Mouse (Mus musculus): ENCODE results near the gene Tmem251. TPM values are rescaled to one million over a fixed set of nuclear protein-coding genes. Genes with fewer than 3 reads are reported as not detected.
A peak's percentile ranks its signal among the peaks of the same experiment; 100 is the strongest.

Tmem251 gene
- total RNA-seq, 1 experiment, result 4.0 TPM

GRCm38 (mm10) chr12:102702356-102703110 is 41.0 kb upstream of the Tmem251 start:
- peak overlapping the region; percentile 92 to 96 for H3K4me3 ChIP-seq (ENCODE audit: insufficient read depth in 1 of 2, low read depth in 1 of 2, low read length in 2 of 2, poor library complexity in 1 of 2, severe bottlenecking in 1 of 2)
- in situ Hi-C loops (cut with MboI; ENCODE audit: low sequenced_read_pairs in 2 of 2, unreplicated experiment in 2 of 2), result no loop called here
- peaks cover 19 to 53% of the 10 kb centered on the region in 2 experiments for H3K4me1 ChIP-seq (ENCODE audit: control insufficient read depth in 2 of 2, insufficient read depth in 2 of 2, low read length in 2 of 2, poor library complexity in 1 of 2)
- peak; percentile 92 for DNase-seq (ENCODE audit: low read depth, low spot score)
- no peaks in the 10 kb centered on the region for H3K9me3 ChIP-seq (ENCODE audit: control insufficient read depth, insufficient read depth, low read depth, low read length)
- no peak for TF ChIP-seq HCFC1 (IDR thresholded peaks at IDR 0.05; ENCODE audit: borderline replicate concordance, insufficient read depth, low read length)
- TF ChIP-seq CHD2 (IDR thresholded peaks at IDR 0.05; ENCODE audit: low read depth, low read length), result 0 out of 2 replicates have a peak, but pooled peaks have one; percentile 9
- no peaks in the 10 kb centered on the region; the same call in 1 of the 2 replicates for H3K36me3 ChIP-seq (ENCODE audit: control insufficient read depth, insufficient read depth, low read length, poor library complexity, severe bottlenecking)
- H3K27ac ChIP-seq (ENCODE audit: insufficient read depth, low read depth, low read length, poor library complexity, severe bottlenecking), result peak overlapping the region; percentile 48; the same call in 1 of the 2 replicates
- peak overlapping the region; percentile 78; the same call in 1 of the 2 replicates for H3K9ac ChIP-seq (ENCODE audit: insufficient read depth, low read depth, low read length, poor library complexity, severe bottlenecking)

DNA sequence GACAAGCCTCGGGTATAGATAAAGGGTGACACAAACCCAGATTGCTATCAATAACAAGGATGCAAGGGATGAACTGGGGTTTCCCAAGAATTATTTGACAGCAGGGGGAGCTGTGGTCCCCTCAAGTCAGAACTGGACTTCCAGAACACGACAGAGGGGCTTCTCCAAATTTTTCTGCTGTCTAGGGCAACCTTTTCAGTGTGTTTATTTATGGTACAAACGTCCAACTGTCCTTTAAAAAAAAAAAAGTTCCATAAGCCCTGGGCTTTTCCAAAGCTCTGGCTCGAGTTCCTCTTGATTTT is 40.5 kb upstream of the Tmem251 start:
- no peaks in the 10 kb centered on the region for H3K36me3 ChIP-seq (ENCODE audit: control insufficient read depth, insufficient read depth, low read length, poor library complexity, severe bottlenecking)
- H3K4me3 ChIP-seq (ENCODE audit: insufficient read depth in 1 of 2, low read depth in 1 of 2, low read length in 2 of 2, poor library complexity in 1 of 2, severe bottlenecking in 1 of 2), result peak overlapping the region; percentile 92 to 96
- H3K9me3 ChIP-seq (ENCODE audit: control insufficient read depth, insufficient read depth, low read depth, low read length), result no peaks in the 10 kb centered on the region
- peak overlapping the region; percentile 78; the same call in 1 of the 2 replicates for H3K9ac ChIP-seq (ENCODE audit: insufficient read depth, low read depth, low read length, poor library complexity, severe bottlenecking)
- in situ Hi-C loops (cut with MboI; ENCODE audit: low sequenced_read_pairs in 2 of 2, unreplicated experiment in 2 of 2), result no loop called here
- no peak for DNase-seq (ENCODE audit: low read depth, low spot score)
- H3K27ac ChIP-seq (ENCODE audit: insufficient read depth, low read depth, low read length, poor library complexity, severe bottlenecking), result peak overlapping the region; percentile 48; the same call in 1 of the 2 replicates
- peaks cover 16 to 53% of the 10 kb centered on the region in 2 experiments for H3K4me1 ChIP-seq (ENCODE audit: control insufficient read depth in 2 of 2, insufficient read depth in 2 of 2, low read length in 2 of 2, poor library complexity in 1 of 2)
- TF ChIP-seq MAFK (IDR thresholded peaks at IDR 0.05; ENCODE audit: insufficient read depth, low read depth, low read length) (no peak), ZNF384 (IDR thresholded peaks at IDR 0.05; ENCODE audit: low read depth, low read length) (no peak), CHD2 (IDR thresholded peaks at IDR 0.05; ENCODE audit: low read depth, low read length) (no peak), HCFC1 (IDR thresholded peaks at IDR 0.05; ENCODE audit: borderline replicate concordance, insufficient read depth, low read length) (no peak), ZC3H11A (IDR thresholded peaks at IDR 0.05; ENCODE audit: borderline replicate concordance, low read depth, low read length) (no peak)

DNA sequence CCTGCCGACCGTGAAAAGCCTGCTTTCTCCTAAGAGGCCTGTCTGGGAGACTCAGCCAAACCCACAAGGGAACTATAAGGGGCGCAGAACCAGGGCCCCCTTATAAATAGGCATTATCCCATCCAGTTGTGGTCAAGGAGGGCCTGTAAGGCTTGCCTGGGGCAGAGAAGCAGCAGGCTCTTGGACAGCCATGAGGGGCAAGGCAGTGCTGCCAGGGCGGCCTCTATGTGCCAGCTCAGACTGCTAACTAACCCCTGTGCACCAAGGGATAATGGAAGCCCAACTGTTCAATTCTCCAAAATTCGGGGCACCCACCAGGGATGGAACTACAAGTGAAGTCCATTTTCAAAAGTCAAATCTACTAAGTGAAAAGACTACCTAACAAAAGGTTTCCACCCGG is 40.1 kb upstream of the Tmem251 start:
- TF ChIP-seq HCFC1 (IDR thresholded peaks at IDR 0.05; ENCODE audit: borderline replicate concordance, insufficient read depth, low read length) (no peak), CHD2 (IDR thresholded peaks at IDR 0.05; ENCODE audit: low read depth, low read length) (no peak), MAFK (IDR thresholded peaks at IDR 0.05; ENCODE audit: insufficient read depth, low read depth, low read length) (no peak), ZNF384 (IDR thresholded peaks at IDR 0.05; ENCODE audit: low read depth, low read length) (no peak), ZC3H11A (IDR thresholded peaks at IDR 0.05; ENCODE audit: borderline replicate concordance, low read depth, low read length) (no peak)
- Histone ChIP-seq H3K9me3 (ENCODE audit: control insufficient read depth, insufficient read depth, low read depth, low read length) (no peaks in the 10 kb centered on the region), H3K4me1 (ENCODE audit: control insufficient read depth in 2 of 2, insufficient read depth in 2 of 2, low read length in 2 of 2, poor library complexity in 1 of 2) (peaks cover 13 to 53% of the 10 kb centered on the region in 2 experiments), H3K36me3 (ENCODE audit: control insufficient read depth, insufficient read depth, low read length, poor library complexity, severe bottlenecking) (no peaks in the 10 kb centered on the region), H3K9ac (ENCODE audit: insufficient read depth, low read depth, low read length, poor library complexity, severe bottlenecking) (peak overlapping the region; percentile 78; the same call in 1 of the 2 replicates), H3K4me3 (ENCODE audit: insufficient read depth in 1 of 2, low read depth in 1 of 2, low read length in 2 of 2, poor library complexity in 1 of 2, severe bottlenecking in 1 of 2) (peak overlapping the region; percentile 92 to 96), H3K27ac (ENCODE audit: insufficient read depth, low read depth, low read length, poor library complexity, severe bottlenecking) (0 out of 2 replicates have a peak overlapping the region, but pooled peaks have one; percentile 1)
- in situ Hi-C loops (cut with MboI; ENCODE audit: low sequenced_read_pairs in 2 of 2, unreplicated experiment in 2 of 2), result no loop called here
- no peak for DNase-seq (ENCODE audit: low read depth, low spot score)

DNA sequence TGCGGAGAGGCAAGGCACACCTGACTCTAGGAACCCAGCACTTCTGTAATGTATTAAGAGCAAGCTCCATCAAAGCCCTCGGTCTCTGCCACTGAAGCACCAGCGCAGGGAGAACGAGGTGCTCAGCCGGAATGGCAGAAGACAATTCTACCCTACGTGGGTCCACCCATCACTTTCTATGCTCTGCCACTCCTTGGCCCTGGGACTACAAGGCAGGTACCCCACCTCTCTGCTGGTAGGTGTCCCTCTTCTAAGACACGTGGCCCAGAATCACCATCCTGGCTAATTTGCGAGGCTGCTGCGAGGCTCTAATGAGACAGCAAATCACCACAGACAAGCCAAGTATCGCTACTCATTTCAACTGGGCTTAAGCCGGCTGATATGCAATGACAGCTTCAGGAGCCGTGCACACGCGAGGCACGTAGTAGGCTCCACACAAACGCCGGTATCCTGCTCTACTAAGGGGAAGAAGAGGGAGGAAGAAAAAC is 39.6 kb upstream of the Tmem251 start:
- peak overlapping the region; percentile 54; the same call in 1 of the 2 replicates for H3K27ac ChIP-seq (ENCODE audit: insufficient read depth, low read depth, low read length, poor library complexity, severe bottlenecking)

More for the DNA sequence above, 39.6 kb upstream of the Tmem251 start:
- H3K4me3 ChIP-seq (ENCODE audit: insufficient read depth in 1 of 2, low read depth in 1 of 2, low read length in 2 of 2, poor library complexity in 1 of 2, severe bottlenecking in 1 of 2), result peak overlapping the region; percentile 92 to 96
- no peaks in the 10 kb centered on the region for H3K36me3 ChIP-seq (ENCODE audit: control insufficient read depth, insufficient read depth, low read length, poor library complexity, severe bottlenecking)
- peaks cover 8 to 49% of the 10 kb centered on the region in 2 experiments for H3K4me1 ChIP-seq (ENCODE audit: control insufficient read depth in 2 of 2, insufficient read depth in 2 of 2, low read length in 2 of 2, poor library complexity in 1 of 2)
- in situ Hi-C loops (cut with MboI; ENCODE audit: low sequenced_read_pairs in 2 of 2, unreplicated experiment in 2 of 2), result no loop called here
- peak overlapping the region; percentile 78 for H3K9ac ChIP-seq (ENCODE audit: insufficient read depth, low read depth, low read length, poor library complexity, severe bottlenecking)
- TF ChIP-seq MAFK (IDR thresholded peaks at IDR 0.05; ENCODE audit: insufficient read depth, low read depth, low read length), result no peak
- TF ChIP-seq ZNF384 (IDR thresholded peaks at IDR 0.05; ENCODE audit: low read depth, low read length), result no peak
- no peak for TF ChIP-seq ZC3H11A (IDR thresholded peaks at IDR 0.05; ENCODE audit: borderline replicate concordance, low read depth, low read length)
- TF ChIP-seq HCFC1 (IDR thresholded peaks at IDR 0.05; ENCODE audit: borderline replicate concordance, insufficient read depth, low read length), result no peak
- TF ChIP-seq CHD2 (IDR thresholded peaks at IDR 0.05; ENCODE audit: low read depth, low read length), result no peak
- no peak for DNase-seq (ENCODE audit: low read depth, low spot score)
- no peaks in the 10 kb centered on the region for H3K9me3 ChIP-seq (ENCODE audit: control insufficient read depth, insufficient read depth, low read depth, low read length)
